Mouse (Mus musculus) spleen, adult 18-20 months (tissue): ENCODE measurements around the gene Plpp3.
A peak's percentile ranks its signal among the peaks of the same experiment; 100 is the strongest.

Experiments used
- DNase-seq, 2 experiments: peaks; one replicate each; pipeline ENCODE4 v3.0.0; 2022; ENCODE audit warnings: mixed read lengths in 2 of 2

Plpp3 gene

GRCm38 (mm10) chr4:105220849-105221248, 63.7 kb downstream of the Plpp3 start:
- no peak for DNase-seq

DNA sequence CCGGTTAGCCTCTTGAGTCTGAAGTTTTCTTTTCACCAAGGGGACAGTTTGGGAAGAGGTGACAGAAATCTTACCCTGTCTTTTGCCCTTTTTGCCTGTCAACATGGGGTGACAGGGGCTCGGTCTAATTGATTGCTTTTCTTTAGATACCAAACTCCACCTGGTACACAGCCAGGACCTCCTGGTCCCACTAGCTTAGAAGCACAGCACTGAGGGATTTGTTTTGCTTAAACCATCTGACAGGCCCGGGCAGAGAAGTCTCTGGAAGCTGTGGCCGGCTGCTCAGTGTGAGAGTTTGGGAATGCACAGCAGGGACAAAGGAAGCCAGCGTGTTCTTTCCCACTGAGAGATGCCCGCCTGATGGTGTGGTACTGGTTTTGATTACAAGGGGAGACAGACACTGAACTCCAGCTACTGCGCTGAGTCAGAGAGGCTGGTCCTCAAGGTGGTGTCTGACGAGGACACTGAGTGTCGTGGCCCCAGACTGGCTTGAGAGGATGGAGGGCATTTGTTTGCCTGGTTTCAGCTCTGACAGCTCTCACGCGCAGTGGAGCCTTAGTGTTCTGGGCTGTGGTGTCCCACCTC, 64.2 kb downstream of the Plpp3 start:
- DNase-seq: no peak

GRCm38 (mm10) chr4:105223101-105223924, 66.2 kb downstream of the Plpp3 start:
- DNase-seq: no peak

GRCm38 (mm10) chr4:105223925-105224300, 66.8 kb downstream of the Plpp3 start:
- no peak for DNase-seq

- DNase-seq: no peak
Observed at GRCm38 (mm10) chr4:105225512-105225911, 68.4 kb downstream of the Plpp3 start.

- no peak for DNase-seq
Observed at GRCm38 (mm10) chr4:105226351-105226750, 69.2 kb downstream of the Plpp3 start.

DNA sequence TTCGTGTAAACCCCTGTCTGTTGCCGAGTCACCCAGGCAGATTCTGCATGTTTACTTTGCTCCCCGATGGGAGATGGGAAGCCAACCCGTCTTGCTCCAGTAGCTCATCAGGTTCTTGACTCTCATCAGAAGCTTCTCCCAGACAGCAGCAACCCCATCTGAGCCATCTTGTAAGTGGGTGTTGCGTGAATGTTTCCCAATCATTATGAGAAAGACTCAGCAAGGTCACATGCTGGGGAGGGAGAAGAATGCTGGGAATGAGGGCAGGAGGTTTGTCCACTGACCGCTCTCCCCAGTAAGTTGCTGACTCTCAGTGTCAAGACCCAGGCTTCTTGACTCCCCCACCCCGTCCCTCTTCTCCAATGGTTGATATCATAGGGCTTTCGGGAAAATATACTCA, 73.0 kb downstream of the Plpp3 start:
- DNase-seq: no peak

DNA sequence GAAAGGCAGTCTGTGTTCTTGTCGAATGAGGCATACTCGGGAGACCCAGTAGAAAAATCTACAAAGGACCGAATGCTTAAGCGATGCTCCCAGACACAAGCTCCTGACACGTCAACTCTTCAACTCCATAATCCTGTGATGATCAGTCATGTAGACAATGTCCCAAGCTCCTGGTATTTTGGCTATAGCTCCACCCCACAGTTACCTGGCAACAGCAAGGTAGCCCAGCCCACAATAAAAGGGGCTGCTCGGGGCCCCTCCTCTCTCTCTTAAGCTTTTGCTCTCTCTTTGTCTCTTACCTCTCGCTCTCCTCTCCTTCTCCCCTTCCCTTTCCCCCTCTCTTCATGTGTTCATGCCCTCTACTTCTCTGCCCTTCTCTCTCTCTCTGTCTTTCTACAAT, 83.1 kb downstream of the Plpp3 start:
- DNase-seq: no peak

- no peak for DNase-seq
Observed at GRCm38 (mm10) chr4:105244931-105245330, 87.8 kb downstream of the Plpp3 start.

- DNase-seq: peak; percentile 55 to 62
Observed at GRCm38 (mm10) chr4:105245479-105245944, 88.4 kb downstream of the Plpp3 start.

DNA sequence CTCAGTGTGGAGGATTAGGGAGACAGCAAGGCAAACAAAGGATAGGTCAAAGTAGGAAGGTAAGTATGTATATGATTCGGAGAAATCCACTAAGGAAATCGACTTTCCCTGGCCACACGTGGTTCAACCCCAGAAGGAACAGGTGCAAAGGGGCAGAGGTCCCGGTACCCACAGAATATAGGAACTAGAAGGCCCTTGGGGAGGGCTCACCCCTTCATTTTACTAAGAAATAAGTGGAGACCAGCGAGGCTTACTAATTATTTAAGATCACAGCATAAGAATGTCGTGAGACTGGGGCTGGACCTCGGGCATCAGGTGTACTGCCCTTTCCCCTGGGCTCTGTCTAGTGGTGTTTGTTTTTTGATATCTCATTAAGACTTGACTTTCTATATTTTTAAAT, 89.2 kb downstream of the Plpp3 start:
- no peak for DNase-seq

GRCm38 (mm10) chr4:105248161-105248560, 91.0 kb downstream of the Plpp3 start:
- DNase-seq: no peak

DNA sequence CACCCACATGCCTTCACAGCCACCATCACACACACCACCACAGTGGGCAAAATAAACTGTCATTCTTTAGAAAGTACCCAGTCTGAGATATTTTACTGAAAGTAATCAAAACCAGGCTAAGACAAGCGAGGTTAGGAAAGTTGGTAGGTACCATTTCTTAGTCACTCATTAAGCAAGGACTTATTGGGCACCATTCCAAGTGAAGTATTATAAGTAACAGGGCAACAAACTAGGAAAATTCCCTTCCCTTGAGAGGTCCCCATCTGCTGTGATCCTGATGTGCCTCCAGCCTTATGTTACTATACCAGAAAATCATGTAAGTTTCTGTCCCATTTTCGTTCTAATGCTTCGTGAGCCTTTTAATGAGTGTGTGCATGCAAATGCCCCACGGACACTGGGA, 92.1 kb downstream of the Plpp3 start:
- no peak for DNase-seq

DNA sequence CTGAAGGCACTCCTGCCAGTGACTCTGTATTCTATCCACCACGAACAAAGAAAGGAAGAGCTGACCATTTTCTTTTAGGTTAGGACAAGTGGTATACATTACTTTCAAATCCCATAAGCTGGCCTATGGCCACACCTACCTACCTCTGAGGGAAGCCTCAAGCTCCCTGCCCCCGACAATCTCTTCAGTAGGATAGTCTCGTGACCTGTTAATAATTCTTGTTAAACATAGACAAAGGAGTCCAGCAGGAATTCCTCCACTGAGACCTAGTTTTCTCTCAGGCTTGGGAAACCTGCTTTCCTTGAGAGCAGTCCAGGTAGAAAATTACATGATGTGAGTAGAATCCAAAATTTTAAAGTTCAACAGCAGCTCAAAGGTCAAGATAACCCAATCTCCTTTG, 93.8 kb downstream of the Plpp3 start:
- no peak for DNase-seq

GRCm38 (mm10) chr4:105252044-105252443, 94.9 kb downstream of the Plpp3 start:
- no peak for DNase-seq

GRCm38 (mm10) chr4:105252571-105253200, 95.5 kb downstream of the Plpp3 start:
- DNase-seq: peak in 1 of 2 experiments; percentile 21

GRCm38 (mm10) chr4:105253453-105254341, 96.5 kb downstream of the Plpp3 start:
- no peak for DNase-seq

GRCm38 (mm10) chr4:105254365-105254764, 97.2 kb downstream of the Plpp3 start:
- DNase-seq: no peak

DNA sequence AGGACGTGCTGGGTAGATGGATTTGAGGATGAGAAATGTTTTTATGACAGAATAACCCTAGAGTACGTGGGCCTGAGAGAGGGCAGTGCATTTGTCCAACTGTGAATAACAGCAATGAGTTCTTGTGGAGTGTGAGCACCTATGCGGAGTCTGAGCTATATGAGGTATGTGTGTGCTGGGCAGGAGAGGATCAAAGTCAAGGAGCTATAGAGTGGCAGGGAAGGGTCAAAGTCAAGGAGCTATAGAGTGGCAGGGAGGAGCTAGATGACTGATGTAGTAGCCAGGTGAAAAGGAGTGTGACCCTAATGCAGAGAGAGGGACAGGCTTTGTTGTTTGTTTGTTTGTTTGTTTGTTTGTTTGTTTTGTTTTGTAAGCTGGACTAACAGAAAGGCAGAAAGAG, 98.0 kb downstream of the Plpp3 start:
- no peak for DNase-seq

DNA sequence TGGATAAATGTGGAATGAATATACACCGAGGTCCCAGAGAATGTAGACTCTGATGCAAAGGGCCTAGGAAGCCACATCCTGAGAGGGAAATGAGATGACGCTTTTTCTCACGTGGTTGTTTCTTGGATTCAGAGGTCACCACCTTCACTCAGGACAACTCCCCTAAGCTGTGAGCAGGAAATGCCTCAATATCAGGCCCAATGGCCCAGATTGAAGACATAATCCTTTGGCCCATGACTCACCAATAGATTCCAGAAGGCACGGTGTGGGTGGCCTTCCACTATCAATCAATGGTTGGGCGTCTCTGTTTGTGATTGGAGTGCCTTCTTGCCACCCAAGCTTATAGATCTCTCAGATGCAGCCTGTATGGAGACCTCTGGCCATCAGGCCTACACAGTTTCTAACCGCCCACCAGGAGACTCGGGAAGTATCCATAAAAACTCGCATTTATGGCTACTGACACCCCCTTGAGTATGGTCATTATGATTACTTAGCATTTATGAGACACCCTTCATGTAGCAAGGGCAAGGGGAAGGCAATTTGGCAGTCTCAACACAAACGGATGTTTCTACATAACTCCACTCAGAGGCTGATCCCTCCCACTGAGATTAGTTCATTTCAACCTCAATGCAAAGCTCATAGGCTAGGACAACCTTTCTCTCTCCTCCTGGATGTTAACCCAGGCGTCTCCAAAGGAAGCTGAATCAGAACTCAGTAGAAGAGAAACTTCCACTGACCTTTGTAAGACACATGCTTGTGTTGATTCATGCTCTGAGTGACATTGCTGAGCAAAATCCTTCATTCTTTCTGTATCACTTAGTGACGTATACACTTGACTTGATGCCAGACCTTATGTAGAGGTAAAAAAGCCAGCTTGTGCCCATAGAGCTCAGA, 100.8 kb downstream of the Plpp3 start:
- no peak for DNase-seq

DNA sequence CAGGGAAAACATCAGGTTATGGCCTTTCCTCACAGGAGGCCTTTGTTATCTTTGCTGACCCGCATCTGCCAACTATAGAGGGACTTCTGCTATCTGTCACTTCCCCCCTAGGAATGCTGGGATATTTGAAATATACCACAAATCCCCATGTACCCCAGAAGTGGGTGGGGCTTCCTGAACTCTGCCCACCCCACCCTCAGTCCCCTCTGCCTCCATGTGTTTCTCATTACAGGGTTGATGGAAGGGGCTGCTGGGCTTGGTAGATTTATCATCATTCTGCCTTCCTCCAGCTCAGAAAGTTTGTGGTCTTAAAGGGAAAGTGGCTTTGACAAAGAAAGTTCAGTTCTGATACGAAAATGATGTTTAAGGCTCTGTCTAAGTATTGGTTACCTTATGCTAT, 103.2 kb downstream of the Plpp3 start:
- DNase-seq: no peak
